Mouse (Mus musculus): ENCODE data around the gene Chil1. TPM values are rescaled to one million over a fixed set of nuclear protein-coding genes. Genes with fewer than 3 reads are reported as not detected.

Chil1 gene
- total and polyA plus RNA-seq, 3 experiments, result 1.7 to 6.7 (median 6.1) TPM

GRCm38 (mm10) chr1:134237438-134237837 lies 55.5 kb downstream of the Chil1 start:
- in situ Hi-C loops (cut with MboI; ENCODE audit: low pct_ligation_motif_present, low pct_unique_long_range_greater_than_20kb, low sequenced_read_pairs) (no loop called here), dilution Hi-C loops (cut with MboI; ENCODE audit: extremely low pct_ligation_motif_present, extremely low pct_unique_long_range_greater_than_20kb, low sequenced_read_pairs) (no loop called here)
- H3K4me2 ChIP-seq (ENCODE audit: insufficient read depth, low read depth, poor library complexity, severe bottlenecking), result no peak overlapping the region
- H3K4me3 ChIP-seq (replicated peaks in 1 of 3; ENCODE audit: low read depth in 2 of 3, low read length in 2 of 3, poor library complexity in 1 of 3), result no peak overlapping the region
- no peak overlapping the region for H3K27ac ChIP-seq (ENCODE audit: insufficient read depth, low read depth)
- peaks cover 19 to 78% of the 10 kb centered on the region in 2 experiments for H3K4me1 ChIP-seq (ENCODE audit: control insufficient read depth in 1 of 2, insufficient read depth in 2 of 2)
- no peak overlapping the region for H3K9ac ChIP-seq (ENCODE audit: insufficient read depth, low read depth)
- no peaks in the 10 kb centered on the region for H3K9me3 ChIP-seq (replicated peaks; ENCODE audit: low read length)
- no peak for DNase-seq (ENCODE audit: extremely low read depth)
- no peak for TF ChIP-seq POLR2A (IDR thresholded peaks at IDR 0.05; ENCODE audit: low read depth, low read length)
- no peak for TF ChIP-seq TBP (conservative IDR thresholded peaks at IDR 0.05; ENCODE audit: low read depth, low read length)
- no peak for TF ChIP-seq GABPA (IDR thresholded peaks at IDR 0.05; ENCODE audit: insufficient replicate concordance, low read depth, low read length)
- TF ChIP-seq SMC3 (IDR thresholded peaks at IDR 0.05; ENCODE audit: low read depth, low read length), result no peak
- no peak for TF ChIP-seq USF2 (conservative IDR thresholded peaks at IDR 0.05; ENCODE audit: low read depth, low read length)
- TF ChIP-seq BHLHE40 (IDR thresholded peaks at IDR 0.05; ENCODE audit: low read depth, low read length), result no peak
- no peak for TF ChIP-seq USF1 (IDR thresholded peaks at IDR 0.05; ENCODE audit: low read depth, low read length)
- TF ChIP-seq ZNF384 (IDR thresholded peaks at IDR 0.05; ENCODE audit: low read depth, low read length), result no peak
- no peak for TF ChIP-seq SIN3A (IDR thresholded peaks at IDR 0.05; ENCODE audit: low read length)
- TF ChIP-seq MAX (IDR thresholded peaks at IDR 0.05; ENCODE audit: low read length), result no peak
- TF ChIP-seq IRF4 (IDR thresholded peaks at IDR 0.05; ENCODE audit: low read depth, low read length), result no peak
- H3K36me3 ChIP-seq (replicated peaks in 1 of 2; ENCODE audit: control insufficient read depth in 1 of 2, insufficient read depth in 1 of 2, low read length in 1 of 2), result no peaks in the 10 kb centered on the region
- H3K79me2 ChIP-seq (replicated peaks; ENCODE audit: control insufficient read depth, extremely low read depth, insufficient read depth, poor library complexity, severe bottlenecking), result no peaks in the 10 kb centered on the region
- no peaks in the 10 kb centered on the region for H3K27me3 ChIP-seq (replicated peaks)

Other genes with a start within 250 kb of the Chil1 start
- gene Fmod, start 144.9 kb upstream of the Chil1 start, total RNA-seq (2012; rRNA removed), result not detected in 2 replicates
- gene Fmod, start 144.9 kb upstream of the Chil1 start, total RNA-seq (2014; rRNA removed), result not detected in 2 replicates
- not detected in 2 replicates for gene Fmod, start 144.9 kb upstream of the Chil1 start, polyA plus RNA-seq (2012; ENCODE audit: insufficient read length, low read depth)
- 11.6 and 14.4 TPM in 2 replicates for gene Btg2, start 103.1 kb upstream of the Chil1 start, total RNA-seq (2012; rRNA removed)
- 14.8 and 19.7 TPM in 2 replicates for gene Btg2, start 103.1 kb upstream of the Chil1 start, total RNA-seq (2014; rRNA removed)
- gene Btg2, start 103.1 kb upstream of the Chil1 start, polyA plus RNA-seq (2012; ENCODE audit: insufficient read length, low read depth), result 6.9 and 7.2 TPM in 2 replicates
- gene Chit1, start 70.9 kb upstream of the Chil1 start, total RNA-seq (2012; rRNA removed), result 0.25 and 0.71 TPM in 2 replicates
- gene Chit1, start 70.9 kb upstream of the Chil1 start, total RNA-seq (2014; rRNA removed), result 0.28 and 0.47 TPM in 2 replicates
- gene Chit1, start 70.9 kb upstream of the Chil1 start, polyA plus RNA-seq (2012; ENCODE audit: insufficient read length, low read depth), result 0.18 and 0.36 TPM in 2 replicates
- 0.25 TPM in 2 replicates for gene Mybph, start 11.3 kb downstream of the Chil1 start, total RNA-seq (2012; rRNA removed)
- gene Mybph, start 11.3 kb downstream of the Chil1 start, total RNA-seq (2014; rRNA removed), result 0.51 and 0.62 TPM in 2 replicates
- 2.4 and 3.0 TPM in 2 replicates for gene Mybph, start 11.3 kb downstream of the Chil1 start, polyA plus RNA-seq (2012; ENCODE audit: insufficient read length, low read depth)
- not detected in 2 replicates for gene Adora1, start 53.3 kb downstream of the Chil1 start, total RNA-seq (2012; rRNA removed)
- not detected in 2 replicates for gene Adora1, start 53.3 kb downstream of the Chil1 start, total RNA-seq (2014; rRNA removed)
- gene Adora1, start 53.3 kb downstream of the Chil1 start, polyA plus RNA-seq (2012; ENCODE audit: insufficient read length, low read depth), result 0.10 and 0.20 TPM in 2 replicates
- gene Myog, start 107.8 kb downstream of the Chil1 start, total RNA-seq (2012; rRNA removed), result not detected in 2 replicates
- not detected in 2 replicates for gene Myog, start 107.8 kb downstream of the Chil1 start, total RNA-seq (2014; rRNA removed)
- not detected in 2 replicates for gene Myog, start 107.8 kb downstream of the Chil1 start, polyA plus RNA-seq (2012; ENCODE audit: insufficient read length, low read depth)
- 0.21 and 0.30 TPM in 2 replicates for gene Ppfia4, start 150.8 kb downstream of the Chil1 start, total RNA-seq (2012; rRNA removed)
- gene Ppfia4, start 150.8 kb downstream of the Chil1 start, total RNA-seq (2014; rRNA removed), result 1.2 and 1.8 TPM in 2 replicates
- gene Ppfia4, start 150.8 kb downstream of the Chil1 start, polyA plus RNA-seq (2012; ENCODE audit: insufficient read length, low read depth), result 5.1 and 5.4 TPM in 2 replicates
- 41.5 and 52.0 TPM in 2 replicates for gene Tmem183a, start 179.8 kb downstream of the Chil1 start, total RNA-seq (2012; rRNA removed)
- 73.6 and 75.6 TPM in 2 replicates for gene Tmem183a, start 179.8 kb downstream of the Chil1 start, total RNA-seq (2014; rRNA removed)
- gene Tmem183a, start 179.8 kb downstream of the Chil1 start, polyA plus RNA-seq (2012; ENCODE audit: insufficient read length, low read depth), result 61.1 and 82.4 TPM in 2 replicates
- not detected in 2 replicates for gene 4933406M09Rik, start 203.8 kb downstream of the Chil1 start, total RNA-seq (2012; rRNA removed)
- not detected in 2 replicates for gene 4933406M09Rik, start 203.8 kb downstream of the Chil1 start, total RNA-seq (2014; rRNA removed)
- not detected in 2 replicates for gene 4933406M09Rik, start 203.8 kb downstream of the Chil1 start, polyA plus RNA-seq (2012; ENCODE audit: insufficient read length, low read depth)
- 25.2 and 38.1 TPM in 2 replicates for gene Cyb5r1, start 223.4 kb downstream of the Chil1 start, total RNA-seq (2012; rRNA removed)
- 17.5 and 18.6 TPM in 2 replicates for gene Cyb5r1, start 223.4 kb downstream of the Chil1 start, total RNA-seq (2014; rRNA removed)
- gene Cyb5r1, start 223.4 kb downstream of the Chil1 start, polyA plus RNA-seq (2012; ENCODE audit: insufficient read length, low read depth), result 43.6 and 44.3 TPM in 2 replicates
- 58.4 and 64.1 TPM in 2 replicates for gene Adipor1, start 233.2 kb downstream of the Chil1 start, total RNA-seq (2012; rRNA removed)
- 83.7 and 94.0 TPM in 2 replicates for gene Adipor1, start 233.2 kb downstream of the Chil1 start, total RNA-seq (2014; rRNA removed)
- gene Adipor1, start 233.2 kb downstream of the Chil1 start, polyA plus RNA-seq (2012; ENCODE audit: insufficient read length, low read depth), result 65.3 and 70.8 TPM in 2 replicates